Mouse (Mus musculus) lung, embryonic 14.5 days (tissue): ENCODE measurements around the gene Ap3s2. TPM values are rescaled to one million over a fixed set of nuclear protein-coding genes. Genes with fewer than 3 reads are reported as not detected.

Source experiments
- ATAC-seq: fragments of 200-750 bp; cut with Nextera tagmentation; 2 replicates; pipeline ENCODE4 v1.8.0; 2017; ENCODE audit warnings: mild to moderate bottlenecking, moderate TSS enrichment, moderate library complexity; ENCODE audit not compliant: insufficient read depth
- DNase-seq: peaks from one replicate; pipeline ENCODE4 v3.0.0-alpha.2; 2015
- H3K27ac ChIP-seq: fragments of 300-500 bp; sonication (generic); 2 replicates; pipeline ENCODE4 v1.5.1; 2014; ENCODE audit warnings: low read depth, mild to moderate bottlenecking, moderate library complexity
- H3K27me3 ChIP-seq: fragments of 300-500 bp; sonication (generic); 2 replicates; pipeline ENCODE4 v1.6.1; 2014; ENCODE audit warnings: low read length, control low read depth; ENCODE audit not compliant: insufficient read depth
- H3K36me3 ChIP-seq: fragments of 300-500 bp; sonication (generic); 2 replicates; pipeline ENCODE4 v1.6.1; 2014; ENCODE audit warnings: control low read depth; ENCODE audit not compliant: insufficient read depth
- H3K4me1 ChIP-seq: fragments of 300-500 bp; sonication (generic); 2 replicates; pipeline ENCODE4 v1.6.1; 2014; ENCODE audit warnings: antibody characterized with exemption, control low read depth; ENCODE audit not compliant: insufficient read depth
- H3K4me2 ChIP-seq: fragments of 300-500 bp; sonication (generic); 2 replicates; pipeline ENCODE4 v1.6.1; 2014; ENCODE audit warnings: mild to moderate bottlenecking
- H3K4me3 ChIP-seq: fragments of 300-500 bp; sonication (generic); 2 replicates; pipeline ENCODE4 v1.5.1; 2014; ENCODE audit warnings: low read depth, low read length
- H3K9ac ChIP-seq: fragments of 300-500 bp; sonication (generic); 2 replicates; pipeline ENCODE4 v1.6.1; 2014
- H3K9me3 ChIP-seq: fragments of 300-500 bp; sonication (generic); 2 replicates; pipeline ENCODE4 v1.6.1; 2016; ENCODE audit warnings: low read depth, low read length, control low read depth
- CTCF ChIP-seq: IDR thresholded peaks from 2 replicates; pipeline ENCODE4 v1.5.1; 2016; ENCODE audit warnings: antibody characterized with exemption, low read depth
- WGBS: fragments of 180-500 bp; shearing (Covaris S2); extraction: QIAGEN DNeasy Blood & Tissue Kit; methylation state at CpG from one replicate; pipeline ENCODE4 v1.1.7; 2014; 5-methylcytosine and 5-hydroxymethylcytosine counted together
- polyA plus RNA-seq: library from polyadenylated mRNA; unstranded; fragments of >200 nt; fragmentation: Nextera tagmentation; extraction: Ambion mirVana; gene quantifications from 2 replicates; pipeline ENCODE4 v1.2.1, GENCODE M21; 2014

Ap3s2 gene
- polyA plus RNA-seq, 1 experiment from 2014 or later = 30.6 TPM

GRCm38 (mm10) chr7:79860811-79861210 is 59.6 kb downstream of the Ap3s2 start, which contains the start of gene Anpep:
TSS of gene Anpep (minus strand) at chr7:79861059.
- ATAC-seq (no peak), DNase-seq (no peak)
- no peaks in the 10 kb centered on the region for H3K36me3 ChIP-seq
- no peak within 1 kb of the TSS for H3K4me2 ChIP-seq
- H3K4me3 ChIP-seq = no peak within 1 kb of the TSS
- H3K27me3 ChIP-seq = no peaks in the 10 kb centered on the region
- no peaks in the 10 kb centered on the region for H3K9me3 ChIP-seq
- H3K4me1 ChIP-seq = peaks cover 3% of the 10 kb centered on the region; the same call in 1 of the 2 replicates
- WGBS = 59% methylated on average over 9 of the region's 9 CpGs
- no peak within 1 kb of the TSS for H3K27ac ChIP-seq
- no peak within 1 kb of the TSS for H3K9ac ChIP-seq
- no peak for TF ChIP-seq CTCF

GRCm38 (mm10) chr7:79858956-79859630 is 61.4 kb downstream of the Ap3s2 start:
- Histone ChIP-seq H3K9ac (no peak overlapping the region), H3K27ac (no peak overlapping the region), H3K4me1 (peaks cover 3% of the 10 kb centered on the region; the same call in 1 of the 2 replicates), H3K36me3 (no peaks in the 10 kb centered on the region), H3K27me3 (no peaks in the 10 kb centered on the region), H3K9me3 (no peaks in the 10 kb centered on the region), H3K4me3 (no peak overlapping the region), H3K4me2 (no peak overlapping the region)
- no peak for TF ChIP-seq CTCF
- no peak for ATAC-seq
- WGBS = 58% methylated on average over 9 of the region's 9 CpGs
- DNase-seq = no peak

- DNase-seq = peak; percentile 26
- no peaks in the 10 kb centered on the region for H3K36me3 ChIP-seq
- no peak for ATAC-seq
- no peak overlapping the region for H3K27ac ChIP-seq
- TF ChIP-seq CTCF = no peak
- H3K9me3 ChIP-seq = no peaks in the 10 kb centered on the region
- H3K27me3 ChIP-seq = no peaks in the 10 kb centered on the region
- peak overlapping the region; percentile 25; the same call in 1 of the 2 replicates for H3K4me2 ChIP-seq
- no peak overlapping the region for H3K4me3 ChIP-seq
- peaks cover 3% of the 10 kb centered on the region; the same call in 1 of the 2 replicates for H3K4me1 ChIP-seq
- no peak overlapping the region for H3K9ac ChIP-seq
- 43% methylated on average over 11 of the region's 11 CpGs for WGBS
These were observed 62.1 kb downstream of the Ap3s2 start for GRCm38 (mm10) chr7:79858202-79858934.

- H3K9me3 ChIP-seq = no peaks in the 10 kb centered on the region
- H3K27me3 ChIP-seq = no peaks in the 10 kb centered on the region
- TF ChIP-seq CTCF = no peak
- H3K4me3 ChIP-seq = no peak overlapping the region
- 74% methylated on average over 4 of the region's 4 CpGs for WGBS
- no peak overlapping the region for H3K27ac ChIP-seq
- H3K4me1 ChIP-seq = peaks cover 3% of the 10 kb centered on the region; the same call in 1 of the 2 replicates
- no peak overlapping the region for H3K4me2 ChIP-seq
- H3K9ac ChIP-seq = no peak overlapping the region
- no peaks in the 10 kb centered on the region for H3K36me3 ChIP-seq
- ATAC-seq (no peak), DNase-seq (no peak)
These were observed 64.1 kb downstream of the Ap3s2 start for GRCm38 (mm10) chr7:79856305-79856704.

- Histone ChIP-seq H3K9ac (peak overlapping the region; percentile 34), H3K4me2 (peak overlapping the region; percentile 78), H3K4me1 (no peaks in the 10 kb centered on the region; the same call in 1 of the 2 replicates), H3K4me3 (peak overlapping the region; percentile 38), H3K27me3 (peaks cover 6% of the 10 kb centered on the region; the same call in 1 of the 2 replicates), H3K36me3 (no peaks in the 10 kb centered on the region), H3K27ac (no peak overlapping the region), H3K9me3 (no peaks in the 10 kb centered on the region)
- ATAC-seq (peak; percentile 86), DNase-seq (peak; percentile 77)
- TF ChIP-seq CTCF = no peak
- 6% methylated on average over 53 of the region's 53 CpGs for WGBS
These were observed 72.7 kb downstream of the Ap3s2 start for GRCm38 (mm10) chr7:79847456-79848451.

GRCm38 (mm10) chr7:79846342-79846741 is 74.1 kb downstream of the Ap3s2 start:
- TF ChIP-seq CTCF = no peak
- Histone ChIP-seq H3K4me3 (no peak overlapping the region), H3K4me1 (no peaks in the 10 kb centered on the region; the same call in 1 of the 2 replicates), H3K9me3 (no peaks in the 10 kb centered on the region), H3K9ac (no peak overlapping the region), H3K27ac (no peak overlapping the region), H3K4me2 (no peak overlapping the region), H3K27me3 (peaks cover 6% of the 10 kb centered on the region; the same call in 1 of the 2 replicates), H3K36me3 (no peaks in the 10 kb centered on the region)
- WGBS = 76% methylated on average over 2 of the region's 2 CpGs
- no peak for ATAC-seq
- no peak for DNase-seq
